Mouse (Mus musculus): ENCODE measurements around the gene Nelfa.
"Not testable (repeated sequence)": the region's sequence is repeated elsewhere in the genome, so short reads cannot be mapped to it uniquely, and the experiment has no call there.

The Nelfa gene

GRCm38 (mm10) chr5:33936120-33936707 is at the start of gene Nelfa:
TSS of gene Nelfa (minus strand) at chr5:33936413.
- DNase-seq (ENCODE audit: low read depth, low spot score): peak; percentile 98

GRCm38 (mm10) chr5:33983309-33984121 is 47.3 kb upstream of the Nelfa start, which contains the start of gene Gm1673:
TSS of gene Gm1673 (plus strand) at chr5:33983433.
- DNase-seq (ENCODE audit: low read depth, low spot score): peak; percentile 91

DNA sequence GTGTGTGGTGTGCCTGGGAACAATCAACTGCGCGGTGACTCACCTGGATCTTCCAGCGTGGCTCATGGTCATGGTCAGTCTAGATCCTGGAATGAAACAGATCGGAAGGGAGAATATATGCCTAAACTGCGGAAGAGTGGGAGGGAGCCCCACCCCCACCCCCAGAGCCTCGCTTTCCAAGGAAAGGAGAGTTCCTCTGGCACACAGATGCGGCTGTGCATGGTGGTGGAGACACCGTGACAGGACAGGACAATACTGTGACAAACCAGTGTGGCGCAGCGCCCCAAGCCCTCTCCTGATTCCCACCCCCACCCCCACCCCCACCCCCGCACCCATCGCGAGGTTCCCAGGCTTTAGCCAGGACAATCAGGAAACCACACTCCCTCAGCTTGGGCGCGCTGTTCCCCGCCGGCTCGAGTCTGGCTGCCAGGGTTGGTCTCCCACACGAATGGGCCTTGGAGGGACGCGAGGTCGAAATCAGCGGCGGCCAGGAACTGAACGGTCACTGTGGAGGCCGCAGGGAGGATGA is 46.6 kb upstream of the Nelfa start:
- DNase-seq (ENCODE audit: low read depth, low spot score): no peak

DNA sequence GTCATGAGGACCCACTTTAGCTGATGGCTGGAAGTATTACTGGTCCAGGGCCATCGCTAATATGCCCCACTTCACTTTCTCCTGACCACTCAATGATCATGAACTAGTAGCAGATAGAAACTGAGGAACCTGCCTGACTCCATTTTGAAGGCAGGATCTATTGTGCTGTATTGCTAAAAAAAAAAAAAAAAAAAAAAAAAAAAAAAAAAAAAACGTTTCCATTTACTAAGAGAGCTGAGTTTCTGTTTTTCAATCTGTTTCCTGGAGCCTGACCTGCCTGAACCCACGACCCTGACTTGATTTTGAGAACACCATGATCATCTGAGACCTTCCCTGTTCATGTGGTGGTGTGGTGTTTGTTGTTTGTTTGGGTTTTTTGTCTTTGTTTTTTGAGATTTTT is 40.1 kb upstream of the Nelfa start:
- no peak for DNase-seq (ENCODE audit: low read depth, low spot score)

DNA sequence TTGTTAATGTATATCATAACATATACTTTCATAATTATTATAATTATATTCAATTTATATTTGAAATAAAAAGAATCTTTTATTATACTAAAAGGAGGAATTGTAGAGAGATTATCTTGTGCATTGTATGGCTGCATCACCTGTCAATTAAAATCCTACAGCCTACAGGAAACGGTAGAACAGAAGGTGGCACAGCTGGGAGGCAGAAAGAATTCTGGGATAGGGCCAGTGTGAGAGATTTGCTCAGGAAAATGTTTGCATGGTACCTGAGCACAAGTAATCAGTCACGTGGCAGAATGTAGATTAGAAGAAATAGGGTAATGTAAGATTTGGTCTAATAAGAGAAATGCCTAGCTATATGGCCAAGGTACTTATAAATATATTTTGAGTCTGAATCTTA is 38.5 kb upstream of the Nelfa start:
- no peak for DNase-seq (ENCODE audit: low read depth, low spot score)

- DNase-seq (ENCODE audit: low read depth, low spot score): no peak
Measured at GRCm38 (mm10) chr5:33959382-33959781, 23.2 kb upstream of the Nelfa start.

DNA sequence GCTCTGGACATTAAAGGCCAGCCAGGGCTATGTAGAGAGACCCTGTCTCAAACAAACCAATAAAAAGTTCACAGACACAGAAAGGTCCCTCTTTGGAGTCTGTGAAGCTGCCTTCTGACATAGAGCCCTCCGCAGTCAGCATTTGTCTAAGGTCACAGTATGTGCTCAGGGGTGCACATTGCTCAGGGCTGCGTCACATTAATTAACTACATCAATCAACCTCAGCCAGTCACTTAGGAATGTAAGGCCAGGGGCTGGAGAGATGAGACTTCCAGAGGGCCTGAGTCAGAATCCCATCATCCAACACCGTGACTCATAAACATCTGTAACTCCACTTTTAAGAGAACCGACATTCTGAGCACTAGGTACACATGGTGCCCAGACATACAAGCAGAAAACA is 19.7 kb upstream of the Nelfa start:
- peak; percentile 55 for DNase-seq (ENCODE audit: low read depth, low spot score)

DNA sequence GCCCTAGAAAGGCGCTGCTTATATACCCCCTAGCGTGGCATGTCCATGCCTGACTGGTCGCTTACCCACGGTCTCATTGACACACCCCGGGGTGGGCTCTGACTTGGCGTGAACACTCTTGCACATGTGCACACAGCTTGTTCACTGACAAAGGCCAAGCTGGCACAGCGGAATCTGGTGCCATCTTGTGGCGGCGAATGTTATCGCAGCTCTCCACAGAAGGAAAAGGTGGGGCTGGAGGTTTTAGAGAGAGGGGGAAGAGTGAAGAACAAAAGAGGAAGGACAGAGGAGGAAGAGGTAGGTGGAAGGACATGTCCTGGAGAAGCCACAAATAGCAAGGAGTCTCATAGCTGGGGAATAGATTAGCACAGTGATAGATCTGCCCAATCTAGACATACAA is 18.1 kb upstream of the Nelfa start:
- peak; percentile 49 for DNase-seq (ENCODE audit: low read depth, low spot score)

GRCm38 (mm10) chr5:33953471-33954185 is 17.4 kb upstream of the Nelfa start:
- DNase-seq (ENCODE audit: low read depth, low spot score): no peak

DNA sequence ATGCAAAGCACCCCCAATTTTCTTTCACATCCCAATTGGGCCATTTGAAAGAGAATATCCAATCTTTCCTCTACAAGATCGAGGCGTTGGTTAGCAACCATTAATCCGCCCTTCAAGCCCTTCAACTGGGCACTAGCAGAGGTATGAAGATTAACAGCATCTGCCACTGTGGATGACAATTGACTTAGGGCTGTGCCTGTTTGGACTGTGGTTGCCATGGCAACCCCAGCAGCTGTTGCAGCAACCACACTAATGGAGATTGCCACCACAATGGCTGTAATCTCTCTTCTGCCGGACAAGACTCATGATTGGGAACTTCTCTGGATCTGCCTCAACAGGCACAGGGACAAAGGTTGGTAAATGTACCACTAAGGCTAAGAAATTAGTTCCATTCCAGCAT is 12.1 kb upstream of the Nelfa start:
- peak; percentile 77 for DNase-seq (ENCODE audit: low read depth, low spot score)

GRCm38 (mm10) chr5:33947035-33947434 is 10.8 kb upstream of the Nelfa start:
- not testable (repeated sequence) for DNase-seq (ENCODE audit: low read depth, low spot score)

GRCm38 (mm10) chr5:33938448-33938847 is 2.2 kb upstream of the Nelfa start:
- no peak for DNase-seq (ENCODE audit: low read depth, low spot score)

DNA sequence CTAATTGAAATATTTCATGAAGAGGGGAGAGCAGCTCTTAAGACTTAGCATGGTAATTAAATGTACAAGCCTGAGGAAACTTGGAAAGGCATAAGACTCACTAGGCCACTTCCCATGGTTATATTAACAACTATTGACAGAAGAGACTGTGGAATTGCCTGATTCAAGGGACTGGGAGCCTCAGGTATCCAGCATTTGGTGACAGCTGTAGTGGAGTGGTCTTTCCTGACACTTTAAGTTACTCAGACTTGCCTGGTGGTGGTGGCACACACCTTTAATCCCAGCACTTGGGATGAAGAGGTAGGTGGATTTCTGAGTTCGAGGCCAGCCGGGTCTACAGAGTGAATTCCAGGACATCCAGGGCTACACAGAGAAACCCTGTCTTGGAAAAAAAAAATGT is 1.0 kb upstream of the Nelfa start:
- DNase-seq (ENCODE audit: low read depth, low spot score): no peak

DNA sequence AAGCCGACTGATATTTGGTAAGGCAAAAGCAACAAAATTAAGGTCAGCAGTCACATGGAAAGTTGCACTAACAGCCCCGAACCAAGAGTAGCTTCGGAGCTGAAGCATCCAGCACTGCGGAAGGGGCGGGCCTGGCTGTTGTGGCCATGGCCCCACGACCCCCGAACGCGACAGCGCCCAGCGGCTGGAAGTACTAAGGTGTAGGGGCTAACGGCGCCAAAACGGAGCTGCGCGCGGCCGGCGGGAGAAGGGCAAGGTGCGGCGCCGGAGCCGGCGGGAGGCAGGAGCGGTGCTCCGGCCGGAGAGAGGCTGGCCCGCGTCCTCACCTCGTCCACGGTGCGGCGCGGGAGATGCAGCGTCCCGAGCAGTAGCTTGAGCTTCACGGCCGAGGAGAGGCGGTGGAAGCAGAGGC is 507 bp downstream of the Nelfa start:
- DNase-seq (ENCODE audit: low read depth, low spot score): no peak

DNA sequence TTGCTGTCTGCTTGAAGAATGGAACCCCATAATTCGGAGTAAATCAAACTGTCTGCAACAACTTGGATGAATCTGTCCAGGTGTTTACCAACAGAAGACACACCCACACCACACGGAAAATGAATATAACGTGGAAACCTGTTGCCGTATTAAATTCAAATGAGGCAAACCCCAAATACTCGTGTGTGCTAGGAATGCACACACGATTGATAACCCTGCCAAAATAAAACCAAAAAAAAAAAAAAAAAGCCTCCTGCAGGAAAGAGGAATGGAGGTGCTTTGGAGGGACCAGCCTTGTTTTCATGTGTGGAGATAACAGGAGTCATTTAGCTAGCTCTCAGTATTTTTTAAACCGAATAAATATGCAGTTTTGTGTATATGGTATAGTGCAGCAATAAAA is 1.3 kb downstream of the Nelfa start:
- DNase-seq (ENCODE audit: low read depth, low spot score): no peak

DNA sequence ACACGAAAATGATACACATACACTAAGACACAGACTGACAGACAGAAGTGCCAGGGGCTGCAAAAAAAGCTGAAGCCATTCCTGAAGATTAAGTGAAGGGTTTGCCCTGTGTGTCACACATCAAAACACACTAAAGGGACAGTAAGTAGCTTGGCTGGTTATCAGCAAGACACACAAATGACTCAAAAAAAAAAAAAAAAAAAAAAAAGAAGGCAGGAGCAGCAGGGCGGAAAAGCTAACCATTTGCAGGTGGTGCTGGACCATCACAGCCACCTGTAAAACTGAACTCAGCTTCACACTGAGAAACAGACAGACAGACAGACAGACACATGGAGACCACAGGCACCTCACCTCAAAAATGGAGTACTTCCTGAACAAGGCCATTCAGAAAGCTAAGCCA is 2.1 kb downstream of the Nelfa start:
- no peak for DNase-seq (ENCODE audit: low read depth, low spot score)

GRCm38 (mm10) chr5:33932413-33932812 is 3.8 kb downstream of the Nelfa start:
- no peak for DNase-seq (ENCODE audit: low read depth, low spot score)

- DNase-seq (ENCODE audit: low read depth, low spot score): no peak
Measured at GRCm38 (mm10) chr5:33926170-33926569, 10.0 kb downstream of the Nelfa start.

- DNase-seq (ENCODE audit: low read depth, low spot score): no peak
Measured at GRCm38 (mm10) chr5:33922566-33922965, 13.6 kb downstream of the Nelfa start.

DNA sequence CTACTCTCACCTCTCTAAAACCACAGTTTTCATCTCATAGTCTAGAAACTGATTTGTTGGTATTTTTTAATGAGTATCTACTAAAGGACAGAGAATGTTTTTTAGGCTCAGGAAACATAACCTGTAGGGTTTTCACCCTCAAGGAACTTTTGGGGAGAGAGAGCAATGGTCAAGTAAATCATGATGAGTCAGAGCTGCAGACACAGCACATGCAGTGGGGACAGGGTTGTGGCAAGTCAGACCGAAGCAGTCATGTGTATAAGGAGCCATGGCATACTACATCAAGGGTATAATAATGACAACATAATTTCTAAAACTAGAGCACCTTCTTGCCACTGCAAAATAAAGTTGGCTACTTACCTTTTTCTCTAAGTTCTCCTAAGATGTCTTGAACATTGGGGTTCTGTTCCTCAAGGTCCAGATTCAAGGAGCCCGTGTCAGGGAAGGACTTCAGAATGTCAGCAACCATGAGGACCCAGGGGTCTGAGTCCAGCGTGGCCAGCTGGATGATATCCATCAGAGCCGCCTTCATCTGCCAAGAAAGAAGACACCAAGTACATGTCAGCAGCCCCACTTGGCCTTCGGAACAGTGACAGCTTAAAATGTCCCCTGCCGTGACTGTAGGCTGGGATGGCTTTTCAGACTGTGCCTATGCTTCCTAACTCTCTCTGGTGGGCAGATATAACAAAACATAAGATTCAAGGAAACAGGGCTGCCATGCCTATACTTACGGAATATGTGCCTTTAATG is 14.6 kb downstream of the Nelfa start:
- no peak for DNase-seq (ENCODE audit: low read depth, low spot score)

DNA sequence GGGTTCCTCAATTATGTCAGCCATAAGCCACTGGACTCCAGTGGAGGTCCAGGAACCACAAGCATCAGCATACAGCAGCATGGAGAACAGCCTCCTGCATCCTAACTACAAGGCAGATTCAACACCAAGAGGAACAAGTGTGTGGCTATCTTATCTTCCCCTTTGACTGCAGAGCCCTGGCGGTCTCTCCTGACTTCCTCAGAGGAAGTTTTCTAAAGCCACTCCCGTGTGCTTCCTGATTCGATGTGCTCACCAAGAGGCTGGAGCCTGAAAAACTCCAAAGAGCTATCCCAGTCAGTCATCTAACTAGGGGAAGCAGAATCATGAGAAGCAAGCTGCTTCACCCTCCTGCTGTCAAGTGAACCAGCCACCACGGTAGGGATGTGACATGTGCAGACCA is 15.3 kb downstream of the Nelfa start:
- DNase-seq (ENCODE audit: low read depth, low spot score): no peak

GRCm38 (mm10) chr5:33920037-33920436 is 16.2 kb downstream of the Nelfa start:
- DNase-seq (ENCODE audit: low read depth, low spot score): no peak

All from mesoderm, embryonic 11.5 days (tissue).